Mouse (Mus musculus) gastrocnemius, postnatal 10 days (tissue): ENCODE measurements around the gene Ap5b1. TPM values are rescaled to one million over a fixed set of nuclear protein-coding genes. Genes with fewer than 3 reads are reported as not detected.
A peak's percentile ranks its signal among the peaks of the same experiment; 100 is the strongest.

Experiments
- DNase-seq: peaks from one replicate; pipeline ENCODE4 v3.0.0; 2021; ENCODE audit warnings: mixed read lengths
- total RNA-seq, 2 experiments: library from RNA; stranded (reverse); gene quantifications; 2 replicates each; pipeline ENCODE4 v1.2.3; 2021

Gene Ap5b1
- total RNA-seq, 2 experiments from 2014 or later: 1.6 to 2.7 TPM

GRCm38 (mm10) chr19:5609547-5610404 lies 42.0 kb downstream of the Ap5b1 start, which contains the start of gene Kat5:
Gene Kat5, minus strand, starts transcription at chr19:5610237.
- DNase-seq: peak; percentile 89

- no peak for DNase-seq
Measured at GRCm38 (mm10) chr19:5611973-5612372, 44.1 kb downstream of the Ap5b1 start.

- no peak for DNase-seq
Measured at GRCm38 (mm10) chr19:5612762-5613411, 45.1 kb downstream of the Ap5b1 start.

- DNase-seq: no peak
Measured at GRCm38 (mm10) chr19:5614953-5615352, 47.1 kb downstream of the Ap5b1 start.

- no peak for DNase-seq
Measured at GRCm38 (mm10) chr19:5620007-5620406, 52.2 kb downstream of the Ap5b1 start.

Other genes starting within 250 kb of the Ap5b1 start
- gene Catsper1, start 232.3 kb upstream of the Ap5b1 start, total RNA-seq: not detected
- gene Cst6, start 218.5 kb upstream of the Ap5b1 start, total RNA-seq: 1 to 10 TPM; 1.8 to 1.9 TPM
- gene Eif1ad, start 201.3 kb upstream of the Ap5b1 start, total RNA-seq: 10 to 100 TPM; 14.0 to 15.6 TPM
- gene Banf1, start 200.9 kb upstream of the Ap5b1 start, total RNA-seq: 100 to 1,000 TPM; 128 to 150 TPM
- 10 to 100 TPM; 39.8 to 45.4 TPM for gene Sart1, start 179.3 kb upstream of the Ap5b1 start, total RNA-seq
- under 1 TPM in 1 of 2 experiments, not detected in 1; 0.23 TPM for gene Tsga10ip, start 165.5 kb upstream of the Ap5b1 start, total RNA-seq
- 100 to 1,000 TPM; 513 to 561 TPM for gene Drap1, start 143.0 kb upstream of the Ap5b1 start, total RNA-seq
- gene AI837181, start 142.9 kb upstream of the Ap5b1 start, total RNA-seq: 10 to 100 TPM; 47.8 to 50.5 TPM
- not detected for gene Fosl1, start 120.5 kb upstream of the Ap5b1 start, total RNA-seq
- 1 to 10 TPM; 8.2 to 9.1 TPM for gene Ccdc85b, start 110.1 kb upstream of the Ap5b1 start, total RNA-seq
- 10 to 100 TPM; 53.2 to 54.6 TPM for gene Fibp, start 107.4 kb upstream of the Ap5b1 start, total RNA-seq
- gene Ctsw, start 99.5 kb upstream of the Ap5b1 start, total RNA-seq: under 1 TPM in 1 of 2 experiments, not detected in 1; 0.50 TPM
- 10 to 100 TPM; 29.9 to 42.9 TPM for gene Efemp2, start 94.1 kb upstream of the Ap5b1 start, total RNA-seq
- gene Mus81, start 79.6 kb upstream of the Ap5b1 start, total RNA-seq: 10 to 100 TPM; 24.7 to 29.9 TPM
- gene Cfl1, start 77.6 kb upstream of the Ap5b1 start, total RNA-seq: 100 to 1,000 TPM; 305 to 378 TPM
- 1 to 10 TPM in 1 of 2 experiments, under 1 TPM in 1; 0.47 to 1.4 TPM for gene 1700020D05Rik, start 64.2 kb upstream of the Ap5b1 start, total RNA-seq
- 1 to 10 TPM; 5.1 to 7.2 TPM for gene Snx32, start 57.5 kb upstream of the Ap5b1 start, total RNA-seq
- gene Ovol1, start 7.4 kb upstream of the Ap5b1 start, total RNA-seq: not detected
- gene Rnaseh2c, start 33.8 kb downstream of the Ap5b1 start, total RNA-seq: 10 to 100 TPM; 44.9 to 50.4 TPM
- gene Kat5, start 42.2 kb downstream of the Ap5b1 start, total RNA-seq: 10 to 100 TPM; 31.6 to 39.9 TPM
- gene Rela, start 69.5 kb downstream of the Ap5b1 start, total RNA-seq: 10 to 100 TPM; 20.0 to 28.8 TPM
- gene Sipa1, start 95.7 kb downstream of the Ap5b1 start, total RNA-seq: 10 to 100 TPM; 25.5 to 36.6 TPM
- 10 to 100 TPM; 19.3 to 25.0 TPM for gene Map3k11, start 120.7 kb downstream of the Ap5b1 start, total RNA-seq
- gene Pcnx3, start 120.9 kb downstream of the Ap5b1 start, total RNA-seq: 10 to 100 TPM; 19.5 to 32.5 TPM
- gene Kcnk7, start 136.3 kb downstream of the Ap5b1 start, total RNA-seq: not detected
- 100 to 1,000 TPM; 280 to 285 TPM for gene Ehbp1l1, start 158.3 kb downstream of the Ap5b1 start, total RNA-seq
- gene Fam89b, start 161.6 kb downstream of the Ap5b1 start, total RNA-seq: 10 to 100 TPM; 43.1 to 44.9 TPM
- gene Ltbp3, start 172.9 kb downstream of the Ap5b1 start, total RNA-seq: 100 to 1,000 TPM in 1 of 2 experiments, 10 to 100 TPM in 1; 88.0 to 113 TPM
- gene Scyl1, start 203.4 kb downstream of the Ap5b1 start, total RNA-seq: 10 to 100 TPM; 56.0 to 59.6 TPM